Mouse (Mus musculus): ENCODE measurements around the gene Sh2d5. TPM values are rescaled to one million over a fixed set of nuclear protein-coding genes. Genes with fewer than 3 reads are reported as not detected.

Sh2d5 gene
- polyA plus RNA-seq, 1 experiment from 2014 or later = 0.46 TPM

- Histone ChIP-seq H3K9me3 (replicated peaks; ENCODE audit: control insufficient read depth, low read length) (no peaks in the 10 kb centered on the region), H3K4me3 (replicated peaks; ENCODE audit: low read length) (no peak overlapping the region), H3K9ac (ENCODE audit: low read length) (no peak overlapping the region), H3K27ac (ENCODE audit: low read length) (no peak overlapping the region), H3K27me3 (ENCODE audit: control insufficient read depth, insufficient read depth, low read length) (no peaks in the 10 kb centered on the region), H3K36me3 (ENCODE audit: control insufficient read depth, insufficient read depth, low read length) (no peaks in the 10 kb centered on the region), H3K4me2 (ENCODE audit: low read depth, low read length) (no peak overlapping the region), H3K4me1 (ENCODE audit: control insufficient read depth, insufficient read depth, low read length) (no peaks in the 10 kb centered on the region)
- no peak for ATAC-seq (ENCODE audit: insufficient read depth, low FRiP score)
- WGBS = 26% methylated on average over 4 of the region's 4 CpGs
Measured at GRCm38 (mm10) chr4:138282834-138283233, 32.6 kb downstream of the Sh2d5 start.

GRCm38 (mm10) chr4:138286411-138286810 is 36.2 kb downstream of the Sh2d5 start:
- ATAC-seq (ENCODE audit: insufficient read depth, low FRiP score) = no peak
- Histone ChIP-seq H3K4me1 (ENCODE audit: control insufficient read depth, insufficient read depth, low read length) (no peaks in the 10 kb centered on the region), H3K27me3 (ENCODE audit: control insufficient read depth, insufficient read depth, low read length) (no peaks in the 10 kb centered on the region), H3K36me3 (ENCODE audit: control insufficient read depth, insufficient read depth, low read length) (no peaks in the 10 kb centered on the region), H3K4me3 (replicated peaks; ENCODE audit: low read length) (no peak overlapping the region), H3K9me3 (replicated peaks; ENCODE audit: control insufficient read depth, low read length) (no peaks in the 10 kb centered on the region), H3K9ac (ENCODE audit: low read length) (no peak overlapping the region), H3K4me2 (ENCODE audit: low read depth, low read length) (no peak overlapping the region), H3K27ac (ENCODE audit: low read length) (no peak overlapping the region)
- WGBS = 75% methylated on average over 12 of the region's 12 CpGs

GRCm38 (mm10) chr4:138288691-138289090 is 38.5 kb downstream of the Sh2d5 start:
- Histone ChIP-seq H3K9ac (ENCODE audit: low read length) (no peak overlapping the region), H3K27ac (ENCODE audit: low read length) (no peak overlapping the region), H3K4me3 (replicated peaks; ENCODE audit: low read length) (no peak overlapping the region), H3K36me3 (ENCODE audit: control insufficient read depth, insufficient read depth, low read length) (no peaks in the 10 kb centered on the region), H3K4me2 (ENCODE audit: low read depth, low read length) (no peak overlapping the region), H3K4me1 (ENCODE audit: control insufficient read depth, insufficient read depth, low read length) (no peaks in the 10 kb centered on the region), H3K9me3 (replicated peaks; ENCODE audit: control insufficient read depth, low read length) (no peaks in the 10 kb centered on the region), H3K27me3 (ENCODE audit: control insufficient read depth, insufficient read depth, low read length) (no peaks in the 10 kb centered on the region)
- WGBS = 82% methylated on average over 7 of the region's 7 CpGs
- no peak for ATAC-seq (ENCODE audit: insufficient read depth, low FRiP score)

- WGBS = 80% methylated on average over 13 of the region's 13 CpGs
- Histone ChIP-seq H3K4me1 (ENCODE audit: control insufficient read depth, insufficient read depth, low read length) (no peaks in the 10 kb centered on the region), H3K4me3 (replicated peaks; ENCODE audit: low read length) (no peak overlapping the region), H3K9me3 (replicated peaks; ENCODE audit: control insufficient read depth, low read length) (no peaks in the 10 kb centered on the region), H3K27ac (ENCODE audit: low read length) (no peak overlapping the region), H3K9ac (ENCODE audit: low read length) (no peak overlapping the region), H3K27me3 (ENCODE audit: control insufficient read depth, insufficient read depth, low read length) (no peaks in the 10 kb centered on the region), H3K4me2 (ENCODE audit: low read depth, low read length) (no peak overlapping the region), H3K36me3 (ENCODE audit: control insufficient read depth, insufficient read depth, low read length) (no peaks in the 10 kb centered on the region)
- ATAC-seq (ENCODE audit: insufficient read depth, low FRiP score) = no peak
Measured at GRCm38 (mm10) chr4:138292028-138292427, 41.8 kb downstream of the Sh2d5 start.

GRCm38 (mm10) chr4:138293261-138293948 is 43.2 kb downstream of the Sh2d5 start:
- no peak overlapping the region for H3K4me3 ChIP-seq (replicated peaks; ENCODE audit: low read length)
- no peak for ATAC-seq (ENCODE audit: insufficient read depth, low FRiP score)
- no peak overlapping the region for H3K27ac ChIP-seq (ENCODE audit: low read length)
- no peaks in the 10 kb centered on the region for H3K27me3 ChIP-seq (ENCODE audit: control insufficient read depth, insufficient read depth, low read length)
- 58% methylated on average over 18 of the region's 18 CpGs for WGBS
- peak overlapping the region; percentile 2; the same call in 1 of the 2 replicates for H3K9ac ChIP-seq (ENCODE audit: low read length)
- no peaks in the 10 kb centered on the region for H3K9me3 ChIP-seq (replicated peaks; ENCODE audit: control insufficient read depth, low read length)
- H3K36me3 ChIP-seq (ENCODE audit: control insufficient read depth, insufficient read depth, low read length) = no peaks in the 10 kb centered on the region
- no peak overlapping the region for H3K4me2 ChIP-seq (ENCODE audit: low read depth, low read length)
- H3K4me1 ChIP-seq (ENCODE audit: control insufficient read depth, insufficient read depth, low read length) = no peaks in the 10 kb centered on the region

- Histone ChIP-seq H3K9ac (ENCODE audit: low read length) (no peak overlapping the region), H3K9me3 (replicated peaks; ENCODE audit: control insufficient read depth, low read length) (no peaks in the 10 kb centered on the region), H3K36me3 (ENCODE audit: control insufficient read depth, insufficient read depth, low read length) (no peaks in the 10 kb centered on the region), H3K4me2 (ENCODE audit: low read depth, low read length) (no peak overlapping the region), H3K4me3 (replicated peaks; ENCODE audit: low read length) (no peak overlapping the region), H3K4me1 (ENCODE audit: control insufficient read depth, insufficient read depth, low read length) (no peaks in the 10 kb centered on the region), H3K27ac (ENCODE audit: low read length) (no peak overlapping the region), H3K27me3 (ENCODE audit: control insufficient read depth, insufficient read depth, low read length) (no peaks in the 10 kb centered on the region)
- WGBS = 73% methylated on average over 13 of the region's 14 CpGs
- no peak for ATAC-seq (ENCODE audit: insufficient read depth, low FRiP score)
Measured at GRCm38 (mm10) chr4:138293949-138294550, 43.8 kb downstream of the Sh2d5 start.

GRCm38 (mm10) chr4:138301271-138301780 is 51.1 kb downstream of the Sh2d5 start:
- Histone ChIP-seq H3K27ac (ENCODE audit: low read length) (no peak overlapping the region), H3K9ac (ENCODE audit: low read length) (no peak overlapping the region), H3K9me3 (replicated peaks; ENCODE audit: control insufficient read depth, low read length) (no peaks in the 10 kb centered on the region), H3K27me3 (ENCODE audit: control insufficient read depth, insufficient read depth, low read length) (no peaks in the 10 kb centered on the region), H3K4me3 (replicated peaks; ENCODE audit: low read length) (no peak overlapping the region), H3K36me3 (ENCODE audit: control insufficient read depth, insufficient read depth, low read length) (no peaks in the 10 kb centered on the region), H3K4me2 (ENCODE audit: low read depth, low read length) (no peak overlapping the region), H3K4me1 (ENCODE audit: control insufficient read depth, insufficient read depth, low read length) (peaks cover 13% of the 10 kb centered on the region)
- WGBS = 84% methylated on average over 10 of the region's 10 CpGs
- ATAC-seq (ENCODE audit: insufficient read depth, low FRiP score) = no peak

- Histone ChIP-seq H3K4me1 (ENCODE audit: control insufficient read depth, insufficient read depth, low read length) (peaks cover 16% of the 10 kb centered on the region), H3K36me3 (ENCODE audit: control insufficient read depth, insufficient read depth, low read length) (0 out of 2 replicates have a peak, but pooled peaks cover 5% of the 10 kb centered on the region), H3K27ac (ENCODE audit: low read length) (no peak overlapping the region), H3K9me3 (replicated peaks; ENCODE audit: control insufficient read depth, low read length) (no peaks in the 10 kb centered on the region), H3K9ac (ENCODE audit: low read length) (no peak overlapping the region), H3K27me3 (ENCODE audit: control insufficient read depth, insufficient read depth, low read length) (no peaks in the 10 kb centered on the region), H3K4me3 (replicated peaks; ENCODE audit: low read length) (no peak overlapping the region), H3K4me2 (ENCODE audit: low read depth, low read length) (no peak overlapping the region; the same call in 1 of the 2 replicates)
- WGBS = 89% methylated on average over 3 of the region's 3 CpGs
- no peak for ATAC-seq (ENCODE audit: insufficient read depth, low FRiP score)
Measured at GRCm38 (mm10) chr4:138303011-138303410, 52.8 kb downstream of the Sh2d5 start.

- Histone ChIP-seq H3K9ac (ENCODE audit: low read length) (peak overlapping the region; percentile 84), H3K4me3 (replicated peaks; ENCODE audit: low read length) (peak overlapping the region; percentile 98), H3K27ac (ENCODE audit: low read length) (peak overlapping the region; percentile 64; the same call in 1 of the 2 replicates), H3K9me3 (replicated peaks; ENCODE audit: control insufficient read depth, low read length) (no peaks in the 10 kb centered on the region), H3K4me2 (ENCODE audit: low read depth, low read length) (peak overlapping the region; percentile 72), H3K4me1 (ENCODE audit: control insufficient read depth, insufficient read depth, low read length) (peaks cover 16% of the 10 kb centered on the region), H3K36me3 (ENCODE audit: control insufficient read depth, insufficient read depth, low read length) (0 out of 2 replicates have a peak, but pooled peaks cover 5% of the 10 kb centered on the region), H3K27me3 (ENCODE audit: control insufficient read depth, insufficient read depth, low read length) (no peaks in the 10 kb centered on the region)
- ATAC-seq (ENCODE audit: insufficient read depth, low FRiP score) = no peak
- 9% methylated on average over 18 of the region's 18 CpGs for WGBS
Measured at GRCm38 (mm10) chr4:138303742-138304141, 53.5 kb downstream of the Sh2d5 start.
